Mouse (Mus musculus) adrenal gland, postnatal 0 days (tissue): ENCODE data around the gene Pon3. TPM values are rescaled to one million over a fixed set of nuclear protein-coding genes. Genes with fewer than 3 reads are reported as not detected.

Experiments used
- polyA plus RNA-seq: library from polyadenylated mRNA; unstranded; fragments of >200 nt; fragmentation: Nextera tagmentation; extraction: Ambion mirVana; gene quantifications from 2 replicates; pipeline ENCODE4 v1.2.1, GENCODE M21; 2015

The Pon3 gene
- polyA plus RNA-seq = 72.7 and 117 TPM in 2 replicates

GRCm38 (mm10) chr6:5255722-5256451, at the start of gene Pon3:
Gene Pon3 (minus strand): TSS chr6:5256286.

DNA sequence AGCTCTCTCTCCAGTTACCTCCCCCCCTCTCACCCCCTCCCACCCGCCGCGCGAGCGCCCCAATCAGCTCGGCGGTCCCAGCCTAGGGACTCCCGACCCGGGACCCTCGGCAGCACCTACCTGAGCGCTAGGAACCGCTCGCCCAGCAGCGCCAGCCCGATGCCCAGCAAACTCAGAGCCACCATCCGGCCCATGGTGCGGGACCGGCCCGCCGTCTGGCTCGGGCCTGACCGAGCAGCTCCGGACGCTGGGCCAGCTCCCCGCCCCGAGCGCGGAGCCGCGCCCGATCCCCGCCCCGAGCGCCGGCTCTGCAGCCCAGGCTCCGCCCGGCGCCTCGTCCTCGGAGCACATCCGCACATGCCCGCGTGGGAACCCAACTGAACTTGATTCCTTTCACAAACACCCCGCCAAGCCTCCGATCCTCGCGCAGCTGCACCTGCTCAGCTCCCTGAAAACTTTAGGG, 42.0 kb upstream of the Pon3 start, which contains the start of gene Pon2:
TSS of gene Pon2 (minus strand) at position 364 of the 463 bp plus-strand sequence.

DNA sequence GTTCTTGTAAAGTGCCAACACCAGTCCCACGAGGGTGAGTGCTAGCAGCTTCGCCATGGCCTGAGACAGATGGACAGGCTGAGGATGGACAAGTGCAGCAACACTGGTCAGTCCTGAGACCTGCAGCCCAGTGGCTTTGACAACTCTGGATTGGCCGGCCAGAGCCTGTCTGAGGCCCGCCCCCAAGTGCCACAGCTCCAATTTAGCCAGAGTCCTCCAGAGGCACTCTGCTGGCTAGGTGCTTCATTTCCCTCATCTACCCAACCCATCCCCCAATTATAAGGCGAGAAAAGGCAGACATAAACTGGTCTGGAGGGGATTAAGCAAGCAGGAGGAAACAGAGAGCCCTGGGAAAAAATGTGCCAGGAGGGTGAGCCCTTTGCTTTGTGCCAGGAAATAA, 62.4 kb downstream of the Pon3 start, which contains the start of gene Pon1:
TSS of gene Pon1 (minus strand) at position 254 of the 400 bp plus-strand sequence.

Other genes with a start within 250 kb of the Pon3 start
- 12.4 and 20.7 TPM in 2 replicates for gene Pon1, start 62.3 kb downstream of the Pon3 start, polyA plus RNA-seq
- gene Pon2, start 42.2 kb upstream of the Pon3 start, polyA plus RNA-seq = 39.6 and 85.5 TPM in 2 replicates
- 4.7 and 8.2 TPM in 2 replicates for gene Asb4, start 127.1 kb upstream of the Pon3 start, polyA plus RNA-seq
- 6.2 and 6.8 TPM in 2 replicates for gene Pdk4, start 240.0 kb upstream of the Pon3 start, polyA plus RNA-seq